Mouse (Mus musculus) Patski (cell line): ENCODE measurements around the gene Zbtb7a. TPM values are rescaled to one million over a fixed set of nuclear protein-coding genes. Genes with fewer than 3 reads are reported as not detected.

Source experiments
- ATAC-seq: fragments of 100-300 bp; one replicate; pipeline ENCODE4 v1.8.0; 2021
- CTCF ChIA-PET: fragments of 350-600 bp; sonication (Branson Sonifier 250); formaldehyde crosslinking; loops from one replicate; lab custom pipeline; 2022; ENCODE audit warnings: inconsistent platforms; lab: Charles Lee
- POLR2A ChIA-PET: fragments of 350-600 bp; sonication (Branson Sonifier 250); formaldehyde crosslinking; loops from one replicate; lab custom pipeline; 2022; ENCODE audit warnings: antibody characterized with exemption, inconsistent platforms; lab: Charles Lee
- DNase-seq: peaks from one replicate; pipeline ENCODE4 v3.0.0-alpha.2; 2011; ENCODE audit warnings: low read depth, low spot score
- H3K27me3 ChIP-seq: fragments of 371-371 bp; one replicate; pipeline ENCODE4 v1.5.1; 2021
- CTCF ChIP-seq: fragments of 100-300 bp; IDR thresholded peaks from one replicate; pipeline ENCODE4 v1.5.1; 2021
- in situ Hi-C: fragments of 300-500 bp; cut with MboI; formaldehyde crosslinking; loops from 3 replicates; pipeline ENCODE4 v1.11.1; 2018; ENCODE audit warnings: low pct_unique_long_range_greater_than_20kb, mixed read lengths
- polyA plus RNA-seq: library from polyadenylated mRNA; unstranded; gene quantifications from one replicate; pipeline ENCODE4 v1.2.3, GENCODE M21; 2021

The Zbtb7a gene
- polyA plus RNA-seq, 1 experiment from 2014 or later, result 40.6 TPM

GRCm38 (mm10) chr10:81189821-81190220 lies 54.8 kb downstream of the Zbtb7a start:
- CTCF ChIA-PET, result interaction anchor here (1.3 kb wide), 1 partner anchor 55 kb away, joined by 3 read pairs; no protein-coding TSS in a partner anchor
- H3K27me3 ChIP-seq, result no peaks in the 10 kb centered on the region
- in situ Hi-C loops, result no loop called here
- no peak for TF ChIP-seq CTCF
- ATAC-seq (no peak), DNase-seq (no peak)
- POLR2A ChIA-PET, result interaction anchor here (0.7 to 1.8 kb wide), 3 partner anchors 12 to 33 kb away, joined by 5 to 11 read pairs (median 6); no protein-coding TSS in a partner anchor

GRCm38 (mm10) chr10:81190236-81190911 lies 55.4 kb downstream of the Zbtb7a start:
- ChIA-PET CTCF (interaction anchor here (1.3 to 4.4 kb wide), 2 partner anchors 27 to 54 kb away, joined by 3 to 23 read pairs; no protein-coding TSS in a partner anchor), POLR2A (interaction anchor here (1.1 to 1.8 kb wide), 2 partner anchors 12 to 34 kb away, joined by 5 to 6 read pairs; no protein-coding TSS in a partner anchor)
- TF ChIP-seq CTCF, result no peak
- no peaks in the 10 kb centered on the region for H3K27me3 ChIP-seq
- ATAC-seq (no peak), DNase-seq (no peak)
- in situ Hi-C loops, result no loop called here

- CTCF ChIA-PET, result interaction anchor here (4.4 kb wide), 1 partner anchor 26 kb away, joined by 23 read pairs; no protein-coding TSS in a partner anchor
These were observed 55.9 kb downstream of the Zbtb7a start for GRCm38 (mm10) chr10:81190912-81191321.

GRCm38 (mm10) chr10:81191342-81191982 lies 56.4 kb downstream of the Zbtb7a start:
- CTCF ChIA-PET, result interaction anchor here (4.4 kb wide), 1 partner anchor 26 kb away, joined by 23 read pairs; no protein-coding TSS in a partner anchor
- no peak for DNase-seq
- ATAC-seq, result no peak

More at GRCm38 (mm10) chr10:81190912-81191321, 55.9 kb downstream of the Zbtb7a start:
- ATAC-seq (no peak), DNase-seq (no peak)
- TF ChIP-seq CTCF, result no peak
- H3K27me3 ChIP-seq, result no peaks in the 10 kb centered on the region
- POLR2A ChIA-PET, result interaction anchor here (1.8 kb wide), 1 partner anchor 13 kb away, joined by 6 read pairs; no protein-coding TSS in a partner anchor
- in situ Hi-C loops, result no loop called here

GRCm38 (mm10) chr10:81192270-81192967 lies 57.4 kb downstream of the Zbtb7a start:
- POLR2A ChIA-PET, result interaction anchor here (0.9 to 2.3 kb wide), 4 partner anchors 9 to 39 kb away, joined by 3 to 8 read pairs (median 5); partner anchors contain the start of genes 4930442H23Rik and Atcay
- ATAC-seq, result no peak
- no peaks in the 10 kb centered on the region for H3K27me3 ChIP-seq
- DNase-seq, result no peak
- in situ Hi-C loops, result no loop called here
- TF ChIP-seq CTCF, result no peak
- CTCF ChIA-PET, result interaction anchor here (4.4 kb wide), 1 partner anchor 25 kb away, joined by 23 read pairs; no protein-coding TSS in a partner anchor

More at GRCm38 (mm10) chr10:81191342-81191982, 56.4 kb downstream of the Zbtb7a start:
- no peak for TF ChIP-seq CTCF
- no peaks in the 10 kb centered on the region for H3K27me3 ChIP-seq
- in situ Hi-C loops, result no loop called here
- POLR2A ChIA-PET, result interaction anchor here (1.2 to 1.8 kb wide), 2 partner anchors 13 to 40 kb away, joined by 4 to 6 read pairs; partner anchors contain the start of gene Atcay

GRCm38 (mm10) chr10:81192968-81193501 lies 58.0 kb downstream of the Zbtb7a start:
- ATAC-seq (no peak), DNase-seq (no peak)
- H3K27me3 ChIP-seq, result no peaks in the 10 kb centered on the region
- in situ Hi-C loops, result no loop called here
- TF ChIP-seq CTCF, result no peak
- ChIA-PET POLR2A (interaction anchor here (0.6 to 2.3 kb wide), 5 partner anchors 9 to 226 kb away, joined by 3 to 8 read pairs (median 4); partner anchors contain the start of genes 4930442H23Rik and Atcay), CTCF (interaction anchor here (4.4 kb wide), 1 partner anchor 24 kb away, joined by 23 read pairs; no protein-coding TSS in a partner anchor)

GRCm38 (mm10) chr10:81193991-81194774 lies 59.2 kb downstream of the Zbtb7a start:
- in situ Hi-C loops, result no loop called here
- no peaks in the 10 kb centered on the region for H3K27me3 ChIP-seq
- CTCF ChIA-PET, result interaction anchor here (0.9 to 4.4 kb wide), 4 partner anchors 11 to 28 kb away, joined by 3 to 23 read pairs (median 4); no protein-coding TSS in a partner anchor
- no peak for ATAC-seq
- POLR2A ChIA-PET, result interaction anchor here (2.3 kb wide), 1 partner anchor 29 kb away, joined by 8 read pairs; no protein-coding TSS in a partner anchor
- no peak for DNase-seq
- no peak for TF ChIP-seq CTCF

GRCm38 (mm10) chr10:81195300-81195699 lies 60.3 kb downstream of the Zbtb7a start:
- no peak for TF ChIP-seq CTCF
- H3K27me3 ChIP-seq, result no peaks in the 10 kb centered on the region
- ChIA-PET POLR2A (interaction anchor here (1.3 kb wide), 1 partner anchor 23 kb away, joined by 4 read pairs; no protein-coding TSS in a partner anchor), CTCF (interaction anchor here (1.9 kb wide), 1 partner anchor 15 kb away, joined by 4 read pairs; no protein-coding TSS in a partner anchor)
- in situ Hi-C loops, result no loop called here
- no peak for ATAC-seq
- no peak for DNase-seq
